Mouse (Mus musculus) myocyte (in vitro differentiated cells): ENCODE results near the gene Fbxl18. TPM values are rescaled to one million over a fixed set of nuclear protein-coding genes. Genes with fewer than 3 reads are reported as not detected.
"Not testable (repeated sequence)": the region's sequence is repeated elsewhere in the genome, so short reads cannot be mapped to it uniquely, and the experiment has no call there.

ENCODE experiments used
- H3K27me3 ChIP-seq: one replicate; pipeline ENCODE4 v1.6.1; 2011; ENCODE audit not compliant: control insufficient read depth, insufficient read depth, insufficient read length
- H3K36me3 ChIP-seq: one replicate; pipeline ENCODE4 v1.6.1; 2011; ENCODE audit not compliant: control insufficient read depth, insufficient read depth
- H3K4me2 ChIP-seq: one replicate; pipeline ENCODE4 v1.6.1; 2011; ENCODE audit warnings: low read depth, control low read depth
- H3K4me3 ChIP-seq: one replicate; pipeline ENCODE4 v1.5.1; 2011; ENCODE audit warnings: mild to moderate bottlenecking, control low read depth, moderate library complexity
- H3K79me2 ChIP-seq: one replicate; pipeline ENCODE4 v1.6.1; 2011; ENCODE audit not compliant: control insufficient read depth, insufficient read depth
- H3ac ChIP-seq: one replicate; pipeline ENCODE4 v1.6.1; 2011; ENCODE audit not compliant: control insufficient read depth, insufficient read length
- CEBPB ChIP-seq: IDR thresholded peaks from 2 replicates; pipeline ENCODE4 v1.6.1; 2011; ENCODE audit warnings: mild to moderate bottlenecking, moderate library complexity; ENCODE audit not compliant: poor library complexity, insufficient read depth, severe bottlenecking
- E2F4 ChIP-seq: IDR thresholded peaks from one replicate; pipeline ENCODE4 v1.6.1; 2011; ENCODE audit warnings: mild to moderate bottlenecking, control low read depth, moderate library complexity; ENCODE audit not compliant: insufficient read depth
- MAX ChIP-seq: IDR thresholded peaks from one replicate; pipeline ENCODE4 v1.6.1; 2011; ENCODE audit warnings: low read depth, mild to moderate bottlenecking, control low read depth
- MYOD1 ChIP-seq, 3 experiments: IDR thresholded peaks; one replicate each; pipeline ENCODE4 v1.6.1; 2011; ENCODE audit warnings: control low read depth in 2 of 3, low read depth in 2 of 3, mild to moderate bottlenecking in 2 of 3, moderate library complexity in 1 of 3; ENCODE audit not compliant: insufficient read length in 2 of 3, control insufficient read depth in 1 of 3
- MYOG ChIP-seq, 3 experiments: IDR thresholded peaks; one replicate each; pipeline ENCODE4 v1.6.1; 2011; ENCODE audit warnings: control low read depth in 2 of 3, low read depth in 2 of 3, mild to moderate bottlenecking in 2 of 3; ENCODE audit not compliant: insufficient read length in 2 of 3, control insufficient read depth in 1 of 3, insufficient read depth in 1 of 3
- POLR2A ChIP-seq: IDR thresholded peaks from one replicate; pipeline ENCODE4 v1.6.1; 2011; ENCODE audit warnings: low read depth, mild to moderate bottlenecking, control low read depth, moderate library complexity; ENCODE audit not compliant: insufficient read length
- POLR2AphosphoS2 ChIP-seq: IDR thresholded peaks from one replicate; pipeline ENCODE4 v1.6.1; 2011; ENCODE audit warnings: low read depth, control low read depth; ENCODE audit not compliant: insufficient read length
- REST ChIP-seq: IDR thresholded peaks from one replicate; pipeline ENCODE4 v1.6.1; 2011; ENCODE audit warnings: mild to moderate bottlenecking, control low read depth, moderate library complexity; ENCODE audit not compliant: insufficient read depth, insufficient read length
- SRF ChIP-seq: IDR thresholded peaks from one replicate; pipeline ENCODE4 v1.6.1; 2011; ENCODE audit warnings: low read depth; ENCODE audit not compliant: control insufficient read depth, insufficient read length
- TCF12 ChIP-seq: IDR thresholded peaks from one replicate; pipeline ENCODE4 v1.6.1; 2011; ENCODE audit warnings: mild to moderate bottlenecking, control low read depth; ENCODE audit not compliant: poor library complexity, insufficient read depth, severe bottlenecking
- TCF3 ChIP-seq: IDR thresholded peaks from one replicate; pipeline ENCODE4 v1.6.1; 2011; ENCODE audit warnings: low read depth, control low read depth; ENCODE audit not compliant: insufficient read length
- USF1 ChIP-seq: IDR thresholded peaks from one replicate; pipeline ENCODE4 v1.6.1; 2011; ENCODE audit warnings: low read depth, mild to moderate bottlenecking, control low read depth, moderate library complexity
- polyA plus RNA-seq: library from polyadenylated mRNA; unstranded; fragments of >200 nt; fragmentation: generic; extraction: Trizol; gene quantifications from one replicate; pipeline ENCODE4 v1.2.1, GENCODE M21; 2012; ENCODE audit warnings: missing spikeins

Fbxl18 gene
- polyA plus RNA-seq, 1 experiment, result 7.6 TPM

GRCm38 (mm10) chr5:142848911-142849310 is 46.3 kb downstream of the Fbxl18 start:
- Histone ChIP-seq H3K27me3 (no peaks in the 10 kb centered on the region), H3K4me2 (no peak overlapping the region), H3ac (no peak overlapping the region), H3K36me3 (no peaks in the 10 kb centered on the region), H3K79me2 (no peaks in the 10 kb centered on the region), H3K4me3 (no peak overlapping the region)
- TF ChIP-seq REST, result no peak
- no peak for TF ChIP-seq MYOD1 (IDR thresholded peaks at IDR 0.05; ENCODE audit: control insufficient read depth in 1 of 3, insufficient read length in 2 of 3, low read depth in 2 of 3)
- no peak for TF ChIP-seq MAX
- TF ChIP-seq CEBPB, result no peak
- no peak for TF ChIP-seq TCF12
- no peak for TF ChIP-seq MYOG (IDR thresholded peaks at IDR 0.05; ENCODE audit: control insufficient read depth in 1 of 3, insufficient read depth in 1 of 3, insufficient read length in 2 of 3, low read depth in 2 of 3)
- no peak for TF ChIP-seq SRF
- TF ChIP-seq USF1, result no peak
- no peak for TF ChIP-seq POLR2AphosphoS2
- no peak for TF ChIP-seq E2F4
- TF ChIP-seq TCF3, result no peak
- no peak for TF ChIP-seq POLR2A

- H3K4me3 ChIP-seq, result no peak overlapping the region
These were observed 47.1 kb downstream of the Fbxl18 start for GRCm38 (mm10) chr5:142848149-142848548.

GRCm38 (mm10) chr5:142844467-142844866 is 50.8 kb downstream of the Fbxl18 start:
- no peak overlapping the region for H3K4me2 ChIP-seq
- no peaks in the 10 kb centered on the region for H3K79me2 ChIP-seq
- H3ac ChIP-seq, result no peak overlapping the region
- H3K27me3 ChIP-seq, result no peaks in the 10 kb centered on the region
- no peak for TF ChIP-seq MAX
- TF ChIP-seq REST, result no peak
- TF ChIP-seq TCF12, result no peak
- TF ChIP-seq CEBPB, result no peak
- no peak for TF ChIP-seq USF1
- no peak for TF ChIP-seq SRF
- no peak for TF ChIP-seq TCF3
- no peak for TF ChIP-seq MYOG (IDR thresholded peaks at IDR 0.05; ENCODE audit: control insufficient read depth in 1 of 3, insufficient read depth in 1 of 3, insufficient read length in 2 of 3, low read depth in 2 of 3)
- TF ChIP-seq POLR2AphosphoS2, result no peak
- no peaks in the 10 kb centered on the region for H3K36me3 ChIP-seq
- H3K4me3 ChIP-seq, result no peak overlapping the region

More at GRCm38 (mm10) chr5:142848149-142848548, 47.1 kb downstream of the Fbxl18 start:
- Histone ChIP-seq H3K79me2 (no peaks in the 10 kb centered on the region), H3ac (no peak overlapping the region), H3K36me3 (no peaks in the 10 kb centered on the region), H3K27me3 (no peaks in the 10 kb centered on the region), H3K4me2 (no peak overlapping the region)
- TF ChIP-seq USF1 (no peak), TCF12 (no peak), CEBPB (no peak), MAX (no peak), POLR2AphosphoS2 (no peak), POLR2A (no peak)

GRCm38 (mm10) chr5:142842137-142842642 is 53.0 kb downstream of the Fbxl18 start:
- TF ChIP-seq POLR2A, result no peak
- no peak for TF ChIP-seq TCF12
- no peak for TF ChIP-seq USF1
- TF ChIP-seq MAX, result no peak
- no peak for TF ChIP-seq MYOD1 (IDR thresholded peaks at IDR 0.05; ENCODE audit: control insufficient read depth in 1 of 3, insufficient read length in 2 of 3, low read depth in 2 of 3)
- no peak for TF ChIP-seq TCF3
- no peak for TF ChIP-seq REST
- TF ChIP-seq POLR2AphosphoS2, result no peak
- Histone ChIP-seq H3K27me3 (no peaks in the 10 kb centered on the region), H3K4me2 (no peak overlapping the region), H3K79me2 (no peaks in the 10 kb centered on the region), H3K4me3 (no peak overlapping the region), H3K36me3 (no peaks in the 10 kb centered on the region), H3ac (no peak overlapping the region)

- no peak overlapping the region for H3K4me2 ChIP-seq
- no peaks in the 10 kb centered on the region for H3K27me3 ChIP-seq
- no peak overlapping the region for H3ac ChIP-seq
- no peaks in the 10 kb centered on the region for H3K36me3 ChIP-seq
- H3K79me2 ChIP-seq, result no peaks in the 10 kb centered on the region
- no peak overlapping the region for H3K4me3 ChIP-seq
- TF ChIP-seq E2F4 (no peak), MYOG (IDR thresholded peaks at IDR 0.05; ENCODE audit: control insufficient read depth in 1 of 3, insufficient read depth in 1 of 3, insufficient read length in 2 of 3, low read depth in 2 of 3) (no peak), REST (no peak), MAX (no peak), TCF3 (no peak), POLR2AphosphoS2 (no peak), SRF (no peak), USF1 (no peak)
These were observed 53.7 kb downstream of the Fbxl18 start for GRCm38 (mm10) chr5:142841372-142842136.

GRCm38 (mm10) chr5:142837427-142837826 is 57.8 kb downstream of the Fbxl18 start:
- H3K79me2 ChIP-seq, H3K4me2 ChIP-seq, H3K4me3 ChIP-seq, H3ac ChIP-seq, H3K27me3 ChIP-seq, H3K36me3 ChIP-seq: not testable (repeated sequence)
